Mouse (Mus musculus) kidney, embryonic 15.5 days (tissue): ENCODE measurements around the gene Grk5. TPM values are rescaled to one million over a fixed set of nuclear protein-coding genes. Genes with fewer than 3 reads are reported as not detected.

Source experiments
- ATAC-seq: fragments of 200-750 bp; cut with Nextera tagmentation; replicated peaks from 2 replicates; pipeline ENCODE4 v1.8.0; 2017; ENCODE audit warnings: moderate TSS enrichment; ENCODE audit not compliant: low FRiP score
- H3K27ac ChIP-seq: fragments of 300-500 bp; sonication (generic); 2 replicates; pipeline ENCODE4 v1.5.1; 2015; ENCODE audit warnings: mild to moderate bottlenecking, inconsistent platforms
- H3K27me3 ChIP-seq: fragments of 300-500 bp; sonication (generic); 2 replicates; pipeline ENCODE4 v1.6.1; 2015; ENCODE audit warnings: inconsistent platforms
- H3K36me3 ChIP-seq: fragments of 300-500 bp; sonication (generic); 2 replicates; pipeline ENCODE4 v1.6.1; 2015; ENCODE audit warnings: inconsistent platforms
- H3K4me1 ChIP-seq: fragments of 300-500 bp; sonication (generic); 2 replicates; pipeline ENCODE4 v1.6.1; 2015; ENCODE audit warnings: inconsistent platforms
- H3K4me2 ChIP-seq: fragments of 300-500 bp; sonication (generic); 2 replicates; pipeline ENCODE4 v1.6.1; 2015; ENCODE audit warnings: moderate library complexity, mild to moderate bottlenecking, inconsistent platforms
- H3K4me3 ChIP-seq: fragments of 300-500 bp; sonication (generic); replicated peaks from 2 replicates; pipeline ENCODE4 v1.5.1; 2015; ENCODE audit warnings: mild to moderate bottlenecking, inconsistent platforms
- H3K9ac ChIP-seq: fragments of 300-500 bp; sonication (generic); 2 replicates; pipeline ENCODE4 v1.6.1; 2015; ENCODE audit warnings: mild to moderate bottlenecking, inconsistent platforms
- H3K9me3 ChIP-seq: fragments of 300-500 bp; sonication (generic); replicated peaks from 2 replicates; pipeline ENCODE4 v1.6.1; 2016; ENCODE audit warnings: inconsistent platforms
- WGBS: fragments of 180-500 bp; shearing (Covaris S2); methylation state at CpG from one replicate; pipeline ENCODE4 v1.1.7; 2015; ENCODE audit warnings: mixed read lengths; 5-methylcytosine and 5-hydroxymethylcytosine counted together
- polyA plus RNA-seq: library from polyadenylated mRNA; unstranded; fragments of >200 nt; fragmentation: Nextera tagmentation; extraction: Ambion mirVana; gene quantifications from 2 replicates; pipeline ENCODE4 v1.2.1, GENCODE M21; 2015

The Grk5 gene
- polyA plus RNA-seq, 1 experiment from 2014 or later, result 2.3 TPM

DNA sequence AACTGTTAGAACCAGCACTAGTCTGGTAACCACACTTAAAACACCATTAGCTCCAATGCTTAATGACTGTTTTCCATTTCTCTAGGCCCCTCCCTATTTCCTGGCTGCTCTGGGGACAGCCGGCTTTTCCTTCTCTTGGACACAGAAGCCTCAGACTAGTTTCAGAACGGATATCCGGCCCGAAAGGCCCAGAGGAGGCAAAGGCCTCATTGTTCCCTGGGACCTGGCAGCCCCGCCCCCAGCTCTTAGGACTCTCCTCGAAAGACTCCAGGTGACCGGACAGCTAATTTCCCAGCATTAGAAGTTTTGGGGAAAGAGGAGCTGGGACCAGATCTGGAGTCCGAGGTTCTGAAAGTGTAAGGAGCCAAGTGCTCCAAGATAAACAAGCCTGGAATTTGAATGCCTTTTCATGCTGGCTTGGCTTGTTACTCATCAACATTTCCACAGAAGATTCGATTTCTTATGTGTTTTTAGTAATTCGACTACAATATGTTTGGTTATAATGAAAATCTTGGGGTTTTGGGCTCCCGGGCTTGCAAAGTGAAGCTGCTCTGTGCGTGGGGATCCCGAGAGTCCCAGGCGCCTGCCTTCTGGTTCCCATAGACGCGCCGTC, 342 bp upstream of the Grk5 start:
- Histone ChIP-seq H3K27me3 (no peaks in the 10 kb centered on the region), H3K9me3 (no peaks in the 10 kb centered on the region), H3K36me3 (no peaks in the 10 kb centered on the region), H3K4me3 (peak overlapping the region; percentile 89), H3K27ac (peak overlapping the region; percentile 99), H3K4me1 (peaks cover 23% of the 10 kb centered on the region), H3K4me2 (peak overlapping the region; percentile 91), H3K9ac (peak overlapping the region; percentile 89)
- 6% methylated on average over 17 of the region's 17 CpGs for WGBS
- ATAC-seq, result peak; percentile 49

DNA sequence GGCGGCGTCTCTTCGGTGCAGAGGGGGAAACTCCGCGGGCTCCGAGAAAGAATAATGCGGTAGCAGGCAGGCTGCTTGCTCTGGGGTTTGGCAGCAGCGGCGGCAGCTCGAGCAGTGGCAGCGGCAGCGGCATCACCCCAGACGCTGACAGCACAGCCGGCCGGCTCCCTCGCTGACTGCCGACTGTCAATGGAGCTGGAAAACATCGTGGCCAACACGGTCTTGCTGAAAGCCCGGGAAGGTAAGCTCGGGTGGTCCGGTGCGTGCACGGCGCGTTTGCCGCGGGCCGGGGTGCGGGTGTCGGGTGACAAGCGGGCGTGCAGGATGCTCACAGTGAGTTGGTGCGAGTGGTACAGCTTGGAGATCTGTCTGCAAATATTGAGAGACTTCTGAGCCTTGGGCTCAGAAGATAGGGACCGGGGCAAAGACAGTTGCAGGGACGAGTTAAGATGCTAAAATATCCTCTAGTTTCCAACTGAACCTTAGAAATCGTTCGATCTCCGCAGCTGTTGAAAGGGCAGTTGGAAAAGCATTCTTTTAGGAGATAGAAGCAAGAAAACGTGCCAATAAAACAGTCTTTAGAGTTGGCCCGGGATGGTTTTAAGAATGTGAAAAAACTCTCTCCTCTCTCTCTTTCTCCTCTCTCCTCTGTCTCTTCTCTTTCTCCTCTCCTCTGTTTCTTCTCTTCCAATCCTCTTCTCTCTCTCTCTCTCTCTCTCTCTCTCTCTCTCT, 1.0 kb downstream of the Grk5 start:
- H3K27ac ChIP-seq, result peak overlapping the region; percentile 99
- peaks cover 27% of the 10 kb centered on the region for H3K4me1 ChIP-seq
- H3K4me3 ChIP-seq, result peak overlapping the region; percentile 89
- no peaks in the 10 kb centered on the region for H3K36me3 ChIP-seq
- WGBS, result under 1% methylated on average over 41 of the region's 41 CpGs
- no peaks in the 10 kb centered on the region for H3K9me3 ChIP-seq
- peak overlapping the region; percentile 91 for H3K4me2 ChIP-seq
- no peaks in the 10 kb centered on the region for H3K27me3 ChIP-seq
- ATAC-seq, result peak; percentile 38
- H3K9ac ChIP-seq, result peak overlapping the region; percentile 57

DNA sequence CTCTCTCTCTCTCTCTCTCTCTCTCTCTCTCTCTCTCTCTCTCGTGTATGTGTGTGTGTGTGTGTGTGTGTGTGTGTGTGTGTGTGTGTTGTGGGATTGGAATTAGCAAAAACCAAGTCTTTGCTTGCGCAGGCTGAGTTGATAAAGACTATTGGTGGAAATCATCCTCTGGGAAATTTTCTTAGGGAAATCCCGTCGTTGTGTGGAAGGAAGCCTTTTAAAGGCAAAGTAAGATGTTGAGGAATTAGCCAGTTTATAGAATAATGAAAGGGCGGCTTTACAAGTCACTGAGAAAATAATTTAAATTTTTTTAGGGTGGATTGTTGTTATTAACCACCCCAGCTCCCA, 1.5 kb downstream of the Grk5 start:
- WGBS, result 8% methylated on average over 4 of the region's 5 CpGs
- H3K4me2 ChIP-seq, result peak overlapping the region; percentile 91
- H3K27me3 ChIP-seq, result no peaks in the 10 kb centered on the region
- H3K9ac ChIP-seq, result no peak overlapping the region
- no peak for ATAC-seq
- peak overlapping the region; percentile 89 for H3K4me3 ChIP-seq
- H3K4me1 ChIP-seq, result peaks cover 27% of the 10 kb centered on the region
- no peaks in the 10 kb centered on the region for H3K9me3 ChIP-seq
- H3K27ac ChIP-seq, result no peak overlapping the region
- H3K36me3 ChIP-seq, result no peaks in the 10 kb centered on the region

DNA sequence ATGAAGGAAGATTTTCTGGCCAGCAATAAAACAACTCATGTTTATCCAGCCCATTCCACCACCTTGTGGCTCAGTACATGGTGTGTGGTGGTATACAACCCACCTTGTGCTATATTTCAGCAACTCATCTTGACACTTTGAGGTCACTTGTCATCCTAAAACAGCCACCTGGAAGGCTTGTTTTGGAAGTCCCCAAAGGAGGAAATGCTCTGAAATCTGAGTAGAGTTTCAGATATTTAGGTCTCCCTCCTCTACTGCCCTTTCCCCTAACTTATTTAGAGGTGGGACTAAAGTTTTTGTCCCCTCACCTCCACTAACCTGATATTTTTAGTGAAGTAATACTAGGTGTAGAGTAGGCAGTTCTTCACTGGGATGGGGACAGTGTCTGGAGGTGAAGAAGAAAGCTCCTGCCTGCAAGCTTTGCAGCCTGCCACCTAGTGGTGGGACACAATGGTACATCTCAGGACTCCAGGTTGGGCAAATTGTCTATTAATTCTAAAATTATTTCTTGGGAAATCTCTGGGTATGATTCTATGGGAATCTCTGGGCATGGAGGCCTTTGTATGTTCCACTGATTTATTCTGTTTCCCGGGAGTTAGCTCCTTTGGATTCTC, 2.5 kb downstream of the Grk5 start:
- 40% methylated on average over 1 of the region's 1 CpGs for WGBS
- Histone ChIP-seq H3K27ac (no peak overlapping the region), H3K27me3 (no peaks in the 10 kb centered on the region), H3K9ac (no peak overlapping the region), H3K9me3 (no peaks in the 10 kb centered on the region), H3K4me2 (peak overlapping the region; percentile 91), H3K36me3 (no peaks in the 10 kb centered on the region), H3K4me3 (peak overlapping the region; percentile 89), H3K4me1 (peaks cover 27% of the 10 kb centered on the region)
- no peak for ATAC-seq

DNA sequence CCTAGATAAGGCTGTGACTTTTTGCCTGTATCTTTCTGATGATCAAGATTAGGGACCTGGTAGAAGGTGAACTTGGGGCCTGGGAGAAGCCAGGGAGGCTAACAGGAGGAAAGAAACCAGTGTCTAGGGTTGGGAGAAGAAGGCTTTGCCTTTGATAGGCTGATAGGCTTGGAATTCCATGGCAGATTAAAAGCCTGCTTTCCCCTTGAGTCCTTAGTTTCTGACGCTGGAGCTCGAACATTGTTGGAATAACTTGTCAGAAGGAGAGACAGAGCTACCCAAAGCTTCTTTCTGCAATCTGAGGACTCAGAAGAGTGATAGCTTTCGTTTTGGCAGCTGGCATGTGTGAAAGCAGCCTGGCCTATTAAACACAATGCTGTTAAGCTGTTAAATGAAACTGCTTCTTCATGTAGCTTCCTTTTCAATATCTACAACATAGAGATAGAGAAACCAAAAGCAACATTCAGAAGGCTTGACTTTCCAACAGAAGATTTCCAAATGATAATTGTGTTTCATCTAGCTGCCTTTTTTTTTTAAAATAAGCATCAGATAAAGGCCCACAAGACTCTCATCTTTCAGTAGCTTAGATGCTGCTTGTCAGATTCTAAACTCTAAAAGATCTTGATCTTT, 5.8 kb downstream of the Grk5 start:
- no peak overlapping the region for H3K27ac ChIP-seq
- no peaks in the 10 kb centered on the region for H3K27me3 ChIP-seq
- H3K4me3 ChIP-seq, result no peak overlapping the region
- H3K4me1 ChIP-seq, result peaks cover 21% of the 10 kb centered on the region
- H3K4me2 ChIP-seq, result no peak overlapping the region
- H3K9ac ChIP-seq, result no peak overlapping the region
- no peaks in the 10 kb centered on the region for H3K36me3 ChIP-seq
- no peaks in the 10 kb centered on the region for H3K9me3 ChIP-seq
- ATAC-seq, result no peak
- WGBS, result 26% methylated on average over 3 of the region's 3 CpGs

DNA sequence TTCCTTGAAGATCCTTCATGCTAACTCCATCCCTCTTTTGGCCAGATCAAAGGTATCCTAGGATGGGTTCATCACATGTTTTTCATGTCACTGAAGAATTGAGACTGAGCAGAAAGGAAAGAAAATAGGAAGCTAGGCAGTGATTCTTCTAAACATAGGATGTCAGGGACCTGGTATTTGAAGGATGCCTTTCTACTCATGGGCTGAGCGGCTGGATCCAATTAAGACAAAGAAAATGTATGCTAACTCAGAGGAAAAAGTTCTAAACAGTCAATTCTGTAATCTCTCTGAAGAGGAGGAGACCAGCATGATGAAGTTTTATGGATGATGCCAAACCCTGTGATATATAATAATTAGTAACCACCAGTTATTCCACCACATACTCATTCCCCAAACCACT, 13.6 kb downstream of the Grk5 start:
- Histone ChIP-seq H3K27ac (no peak overlapping the region), H3K9ac (no peak overlapping the region), H3K4me3 (no peak overlapping the region), H3K9me3 (no peaks in the 10 kb centered on the region), H3K4me1 (no peaks in the 10 kb centered on the region), H3K4me2 (no peak overlapping the region), H3K27me3 (no peaks in the 10 kb centered on the region), H3K36me3 (no peaks in the 10 kb centered on the region)
- ATAC-seq, result no peak
- 87% methylated on average over 1 of the region's 1 CpGs for WGBS

DNA sequence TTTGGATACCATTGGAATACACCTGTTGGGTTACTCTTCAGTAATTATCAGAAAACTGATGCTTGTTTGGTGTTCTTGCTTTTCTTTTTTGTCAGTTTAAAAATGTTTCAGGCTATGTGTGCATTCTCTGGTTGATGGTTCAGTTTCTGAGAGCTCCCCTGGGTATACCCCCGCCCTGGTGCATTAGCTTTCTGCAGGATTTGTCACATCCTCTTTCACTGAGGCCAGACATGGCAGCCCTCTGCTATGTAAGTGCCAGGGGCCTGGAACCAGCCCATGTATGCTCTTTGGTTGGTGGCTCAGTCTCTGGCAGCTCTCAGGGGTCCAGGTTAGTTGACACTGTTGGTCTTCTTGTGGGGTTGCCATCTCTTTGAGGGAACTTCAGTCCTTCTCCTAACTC, 14.4 kb downstream of the Grk5 start:
- Histone ChIP-seq H3K36me3 (no peaks in the 10 kb centered on the region), H3K27me3 (no peaks in the 10 kb centered on the region), H3K4me2 (no peak overlapping the region), H3K9me3 (no peaks in the 10 kb centered on the region), H3K27ac (no peak overlapping the region), H3K9ac (no peak overlapping the region), H3K4me1 (no peaks in the 10 kb centered on the region), H3K4me3 (no peak overlapping the region)
- 77% methylated on average over 1 of the region's 1 CpGs for WGBS
- no peak for ATAC-seq

- Histone ChIP-seq H3K4me1 (no peaks in the 10 kb centered on the region), H3K36me3 (no peaks in the 10 kb centered on the region), H3K27me3 (no peaks in the 10 kb centered on the region), H3K9ac (no peak overlapping the region), H3K9me3 (no peaks in the 10 kb centered on the region), H3K27ac (no peak overlapping the region), H3K4me3 (no peak overlapping the region), H3K4me2 (no peak overlapping the region)
- 94% methylated on average over 5 of the region's 5 CpGs for WGBS
- ATAC-seq, result no peak
Observed at GRCm38 (mm10) chr19:60905477-60905876, 15.9 kb downstream of the Grk5 start.

- ATAC-seq, result no peak
- no peaks in the 10 kb centered on the region for H3K36me3 ChIP-seq
- no peaks in the 10 kb centered on the region for H3K27me3 ChIP-seq
- no peak overlapping the region for H3K4me2 ChIP-seq
- 0 out of 2 replicates have a peak, but pooled peaks cover 2% of the 10 kb centered on the region for H3K4me1 ChIP-seq
- H3K4me3 ChIP-seq, result no peak overlapping the region
- H3K27ac ChIP-seq, result no peak overlapping the region
- no peak overlapping the region for H3K9ac ChIP-seq
- H3K9me3 ChIP-seq, result no peaks in the 10 kb centered on the region
Observed at GRCm38 (mm10) chr19:60910304-60910703, 20.8 kb downstream of the Grk5 start.

- H3K9ac ChIP-seq, result no peak overlapping the region
- H3K4me2 ChIP-seq, result no peak overlapping the region
- no peak overlapping the region for H3K27ac ChIP-seq
- ATAC-seq, result no peak
- no peaks in the 10 kb centered on the region for H3K27me3 ChIP-seq
- H3K36me3 ChIP-seq, result no peaks in the 10 kb centered on the region
- WGBS, result 71% methylated on average over 2 of the region's 2 CpGs
- no peak overlapping the region for H3K4me3 ChIP-seq
- 0 out of 2 replicates have a peak, but pooled peaks cover 3% of the 10 kb centered on the region for H3K4me1 ChIP-seq
- no peaks in the 10 kb centered on the region for H3K9me3 ChIP-seq
Observed at GRCm38 (mm10) chr19:60911653-60912052, 22.1 kb downstream of the Grk5 start.

DNA sequence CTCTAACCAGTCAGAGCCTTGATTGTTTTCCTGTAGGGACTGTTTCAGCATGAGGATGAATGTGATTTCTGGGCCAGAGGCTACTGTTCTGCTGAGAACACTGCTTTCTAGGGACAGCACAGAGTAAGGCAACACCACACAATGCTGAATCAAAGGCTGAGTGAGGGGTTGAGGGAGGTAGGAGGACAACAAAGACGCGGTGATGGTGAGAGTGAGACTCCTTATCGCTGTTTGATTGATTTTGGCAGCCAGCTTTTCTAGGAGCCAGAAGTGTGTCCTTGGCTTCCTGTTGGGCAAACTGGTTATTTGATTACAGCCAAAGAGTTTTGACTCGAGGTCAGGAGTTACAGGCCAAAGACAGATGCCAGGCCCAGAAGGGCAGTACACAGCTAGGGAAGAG, 25.7 kb downstream of the Grk5 start:
- Histone ChIP-seq H3K27ac (no peak overlapping the region), H3K4me1 (0 out of 2 replicates have a peak, but pooled peaks cover 3% of the 10 kb centered on the region), H3K9me3 (no peaks in the 10 kb centered on the region), H3K4me2 (no peak overlapping the region), H3K27me3 (no peaks in the 10 kb centered on the region), H3K9ac (no peak overlapping the region), H3K4me3 (no peak overlapping the region), H3K36me3 (no peaks in the 10 kb centered on the region)
- 72% methylated on average over 4 of the region's 4 CpGs for WGBS
- no peak for ATAC-seq

DNA sequence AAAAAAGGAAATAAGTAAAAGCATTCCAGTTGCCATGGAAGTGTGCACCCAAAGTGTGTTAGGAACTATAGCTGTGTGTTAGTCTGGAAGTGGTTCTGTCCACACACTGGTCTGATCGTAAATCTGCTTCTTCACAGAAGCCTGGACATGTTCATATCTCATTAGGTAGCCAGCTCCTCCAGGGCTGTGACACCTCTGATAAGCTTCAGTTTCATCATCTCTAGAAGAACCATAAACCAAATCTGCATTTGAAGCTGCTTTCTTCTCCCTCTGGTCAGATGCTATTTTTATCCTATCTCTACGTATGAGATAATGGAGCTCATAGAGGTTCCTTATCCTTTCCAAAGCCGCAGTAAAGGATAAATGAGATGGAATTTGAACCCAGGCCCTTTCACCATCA, 26.3 kb downstream of the Grk5 start:
- no peaks in the 10 kb centered on the region for H3K27me3 ChIP-seq
- 0 out of 2 replicates have a peak, but pooled peaks cover 3% of the 10 kb centered on the region for H3K4me1 ChIP-seq
- ATAC-seq, result no peak
- no peaks in the 10 kb centered on the region for H3K9me3 ChIP-seq
- H3K4me3 ChIP-seq, result no peak overlapping the region
- 70% methylated on average over 3 of the region's 3 CpGs for WGBS
- H3K27ac ChIP-seq, result no peak overlapping the region
- H3K4me2 ChIP-seq, result no peak overlapping the region
- no peak overlapping the region for H3K9ac ChIP-seq
- H3K36me3 ChIP-seq, result no peaks in the 10 kb centered on the region
